Mouse (Mus musculus): ENCODE data around the gene Mettl9. TPM values are rescaled to one million over a fixed set of nuclear protein-coding genes. Genes with fewer than 3 reads are reported as not detected.
"Not testable (repeated sequence)": the region's sequence is repeated elsewhere in the genome, so short reads cannot be mapped to it uniquely, and the experiment has no call there.

Gene Mettl9
- polyA plus RNA-seq, 1 experiment from 2014 or later = 203 TPM

DNA sequence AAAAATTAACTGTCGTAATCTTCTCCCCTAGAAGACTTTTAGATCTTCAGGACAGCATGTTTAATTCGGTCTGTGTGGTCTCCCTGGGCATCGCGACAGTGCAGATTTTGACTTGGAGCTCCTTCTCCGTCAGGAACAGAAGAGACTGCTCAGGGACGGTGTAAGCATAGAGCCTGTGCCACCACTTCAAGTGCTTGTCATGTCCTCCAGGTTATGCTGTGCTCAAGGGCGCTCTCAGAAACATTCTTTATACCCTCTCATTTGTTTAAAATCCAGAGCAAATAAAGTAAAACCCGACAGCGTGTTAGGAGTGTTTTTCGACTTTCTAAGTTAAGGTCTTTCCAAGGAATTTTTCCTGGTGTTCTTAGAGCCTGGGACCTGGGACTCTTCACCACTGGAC is 19.8 kb upstream of the Mettl9 start:
- ATAC-seq (ENCODE audit: low FRiP score, low TSS enrichment) = no peak
- H3K36me3 ChIP-seq (ENCODE audit: control insufficient read depth, insufficient read depth, low read length) = no peaks in the 10 kb centered on the region
- H3K4me3 ChIP-seq (ENCODE audit: low read length) = no peak overlapping the region
- WGBS = 88% methylated on average over 10 of the region's 10 CpGs
- no peaks in the 10 kb centered on the region for H3K4me1 ChIP-seq (ENCODE audit: control insufficient read depth, insufficient read depth, low read length)
- no peaks in the 10 kb centered on the region for H3K27me3 ChIP-seq (ENCODE audit: control insufficient read depth, insufficient read depth, low read length)
- no peak overlapping the region for H3K27ac ChIP-seq (ENCODE audit: low read depth, low read length)
- no peaks in the 10 kb centered on the region for H3K9me3 ChIP-seq (ENCODE audit: control insufficient read depth, low read length)
- no peak overlapping the region for H3K9ac ChIP-seq (ENCODE audit: low read depth, low read length)
- H3K4me2 ChIP-seq (replicated peaks; ENCODE audit: low read depth, low read length) = no peak overlapping the region

DNA sequence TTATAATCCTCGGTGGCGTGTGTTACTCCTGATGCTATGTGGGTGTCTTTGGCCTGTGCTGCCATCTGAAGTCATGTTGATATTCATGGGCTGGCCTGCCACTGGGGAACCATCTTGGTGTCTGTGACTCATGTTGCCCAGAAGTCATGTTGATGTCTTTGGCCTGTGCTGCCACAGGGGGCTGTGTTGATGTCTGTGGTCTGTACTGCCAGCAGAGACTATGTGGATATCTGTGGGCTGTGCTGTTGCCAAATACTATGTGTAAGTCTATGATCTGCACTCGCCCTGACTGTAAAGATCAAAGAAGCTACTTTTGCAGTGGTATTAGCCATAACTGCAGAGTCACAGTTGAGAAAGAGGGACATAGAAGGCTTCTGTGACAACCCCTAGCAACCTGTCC is 15.5 kb upstream of the Mettl9 start:
- WGBS = 87% methylated on average over 3 of the region's 3 CpGs

GRCm38 (mm10) chr7:121020277-121020676 is 14.0 kb upstream of the Mettl9 start:
- Histone ChIP-seq H3K27me3 (ENCODE audit: control insufficient read depth, insufficient read depth, low read length) (no peaks in the 10 kb centered on the region), H3K4me3 (ENCODE audit: low read length) (no peak overlapping the region), H3K9me3 (ENCODE audit: control insufficient read depth, low read length) (no peaks in the 10 kb centered on the region), H3K27ac (ENCODE audit: low read depth, low read length) (no peak overlapping the region), H3K4me2 (replicated peaks; ENCODE audit: low read depth, low read length) (no peak overlapping the region), H3K36me3 (ENCODE audit: control insufficient read depth, insufficient read depth, low read length) (no peaks in the 10 kb centered on the region), H3K4me1 (ENCODE audit: control insufficient read depth, insufficient read depth, low read length) (no peaks in the 10 kb centered on the region), H3K9ac (ENCODE audit: low read depth, low read length) (no peak overlapping the region)
- ATAC-seq (ENCODE audit: low FRiP score, low TSS enrichment) = no peak
- 41% methylated on average over 8 of the region's 8 CpGs for WGBS

More for the DNA sequence above, 15.5 kb upstream of the Mettl9 start:
- Histone ChIP-seq H3K4me2 (replicated peaks; ENCODE audit: low read depth, low read length) (no peak overlapping the region), H3K27me3 (ENCODE audit: control insufficient read depth, insufficient read depth, low read length) (no peaks in the 10 kb centered on the region), H3K27ac (ENCODE audit: low read depth, low read length) (no peak overlapping the region), H3K9me3 (ENCODE audit: control insufficient read depth, low read length) (no peaks in the 10 kb centered on the region), H3K4me1 (ENCODE audit: control insufficient read depth, insufficient read depth, low read length) (no peaks in the 10 kb centered on the region), H3K4me3 (ENCODE audit: low read length) (no peak overlapping the region), H3K9ac (ENCODE audit: low read depth, low read length) (no peak overlapping the region), H3K36me3 (ENCODE audit: control insufficient read depth, insufficient read depth, low read length) (no peaks in the 10 kb centered on the region)
- no peak for ATAC-seq (ENCODE audit: low FRiP score, low TSS enrichment)

- H3K36me3 ChIP-seq (ENCODE audit: control insufficient read depth, insufficient read depth, low read length) = no peaks in the 10 kb centered on the region
- no peak overlapping the region for H3K4me3 ChIP-seq (ENCODE audit: low read length)
- H3K27me3 ChIP-seq (ENCODE audit: control insufficient read depth, insufficient read depth, low read length) = peaks cover 2% of the 10 kb centered on the region; the same call in 1 of the 2 replicates
- H3K4me1 ChIP-seq (ENCODE audit: control insufficient read depth, insufficient read depth, low read length) = no peaks in the 10 kb centered on the region
- ATAC-seq (ENCODE audit: low FRiP score, low TSS enrichment) = no peak
- H3K9ac ChIP-seq (ENCODE audit: low read depth, low read length) = no peak overlapping the region
- H3K9me3 ChIP-seq (ENCODE audit: control insufficient read depth, low read length) = no peaks in the 10 kb centered on the region
- no peak overlapping the region for H3K27ac ChIP-seq (ENCODE audit: low read depth, low read length)
- 67% methylated on average over 6 of the region's 6 CpGs for whole genome bisulfite sequencing
- H3K4me2 ChIP-seq (replicated peaks; ENCODE audit: low read depth, low read length) = no peak overlapping the region
Observed at GRCm38 (mm10) chr7:121025221-121026008, 8.8 kb upstream of the Mettl9 start.

DNA sequence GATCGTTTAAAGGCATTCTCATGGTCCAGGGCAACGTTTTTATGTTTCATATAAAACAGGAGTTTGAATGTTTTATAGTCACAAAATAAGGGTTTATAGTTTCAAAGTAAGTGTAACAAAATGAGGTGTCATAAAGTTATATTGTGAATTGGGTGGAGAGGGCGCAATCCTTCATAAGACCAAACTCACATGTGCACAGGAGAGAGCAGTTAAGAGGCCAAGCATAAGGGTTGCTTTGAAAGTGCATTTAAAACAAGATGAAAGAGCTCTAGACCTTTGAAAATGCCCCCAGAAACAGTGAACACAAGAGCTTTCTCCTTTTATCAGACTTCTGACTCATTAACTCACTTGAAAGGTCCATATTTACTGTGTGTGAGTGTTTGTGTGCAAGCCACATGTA is 7.9 kb upstream of the Mettl9 start:
- no peak for ATAC-seq (ENCODE audit: low FRiP score, low TSS enrichment)
- no peak overlapping the region for H3K4me3 ChIP-seq (ENCODE audit: low read length)
- H3K4me2 ChIP-seq (replicated peaks; ENCODE audit: low read depth, low read length) = no peak overlapping the region
- H3K4me1 ChIP-seq (ENCODE audit: control insufficient read depth, insufficient read depth, low read length) = no peaks in the 10 kb centered on the region
- no peaks in the 10 kb centered on the region for H3K9me3 ChIP-seq (ENCODE audit: control insufficient read depth, low read length)
- no peaks in the 10 kb centered on the region for H3K36me3 ChIP-seq (ENCODE audit: control insufficient read depth, insufficient read depth, low read length)
- no peak overlapping the region for H3K9ac ChIP-seq (ENCODE audit: low read depth, low read length)
- peaks cover 4% of the 10 kb centered on the region; the same call in 1 of the 2 replicates for H3K27me3 ChIP-seq (ENCODE audit: control insufficient read depth, insufficient read depth, low read length)
- no peak overlapping the region for H3K27ac ChIP-seq (ENCODE audit: low read depth, low read length)
- WGBS = 40% methylated on average over 3 of the region's 3 CpGs

- not testable (repeated sequence) for H3K9me3 ChIP-seq (ENCODE audit: control insufficient read depth, low read length); H3K4me3 ChIP-seq (ENCODE audit: low read length); H3K27ac ChIP-seq (ENCODE audit: low read depth, low read length); ATAC-seq (ENCODE audit: low FRiP score, low TSS enrichment); H3K4me1 ChIP-seq (ENCODE audit: control insufficient read depth, insufficient read depth, low read length); H3K27me3 ChIP-seq (ENCODE audit: control insufficient read depth, insufficient read depth, low read length); H3K4me2 ChIP-seq (replicated peaks; ENCODE audit: low read depth, low read length); H3K9ac ChIP-seq (ENCODE audit: low read depth, low read length); H3K36me3 ChIP-seq (ENCODE audit: control insufficient read depth, insufficient read depth, low read length)
Observed at GRCm38 (mm10) chr7:121029947-121030346, 4.3 kb upstream of the Mettl9 start.

GRCm38 (mm10) chr7:121034701-121035141 is 476 bp downstream of the Mettl9 start:
- Histone ChIP-seq H3K27ac (ENCODE audit: low read depth, low read length) (peak overlapping the region; percentile 98), H3K4me3 (ENCODE audit: low read length) (peak overlapping the region; percentile 98), H3K27me3 (ENCODE audit: control insufficient read depth, insufficient read depth, low read length) (peaks cover 4% of the 10 kb centered on the region), H3K9me3 (ENCODE audit: control insufficient read depth, low read length) (no peaks in the 10 kb centered on the region), H3K36me3 (ENCODE audit: control insufficient read depth, insufficient read depth, low read length) (no peaks in the 10 kb centered on the region), H3K4me2 (replicated peaks; ENCODE audit: low read depth, low read length) (peak overlapping the region; percentile 68), H3K4me1 (ENCODE audit: control insufficient read depth, insufficient read depth, low read length) (peaks cover 24% of the 10 kb centered on the region; the same call in 1 of the 2 replicates), H3K9ac (ENCODE audit: low read depth, low read length) (peak overlapping the region; percentile 100)
- peak; percentile 78 for ATAC-seq (ENCODE audit: low FRiP score, low TSS enrichment)
- WGBS = under 1% methylated on average over 57 of the region's 63 CpGs

GRCm38 (mm10) chr7:121035161-121035721 is 996 bp downstream of the Mettl9 start:
- under 1% methylated on average over 24 of the region's 24 CpGs for WGBS
- Histone ChIP-seq H3K4me3 (ENCODE audit: low read length) (peak overlapping the region; percentile 98), H3K9ac (ENCODE audit: low read depth, low read length) (peak overlapping the region; percentile 100), H3K9me3 (ENCODE audit: control insufficient read depth, low read length) (no peaks in the 10 kb centered on the region), H3K36me3 (ENCODE audit: control insufficient read depth, insufficient read depth, low read length) (no peaks in the 10 kb centered on the region), H3K4me2 (replicated peaks; ENCODE audit: low read depth, low read length) (peak overlapping the region; percentile 68), H3K27me3 (ENCODE audit: control insufficient read depth, insufficient read depth, low read length) (peaks cover 3% of the 10 kb centered on the region), H3K27ac (ENCODE audit: low read depth, low read length) (peak overlapping the region; percentile 98), H3K4me1 (ENCODE audit: control insufficient read depth, insufficient read depth, low read length) (peaks cover 24% of the 10 kb centered on the region; the same call in 1 of the 2 replicates)
- peak; percentile 50 for ATAC-seq (ENCODE audit: low FRiP score, low TSS enrichment)

DNA sequence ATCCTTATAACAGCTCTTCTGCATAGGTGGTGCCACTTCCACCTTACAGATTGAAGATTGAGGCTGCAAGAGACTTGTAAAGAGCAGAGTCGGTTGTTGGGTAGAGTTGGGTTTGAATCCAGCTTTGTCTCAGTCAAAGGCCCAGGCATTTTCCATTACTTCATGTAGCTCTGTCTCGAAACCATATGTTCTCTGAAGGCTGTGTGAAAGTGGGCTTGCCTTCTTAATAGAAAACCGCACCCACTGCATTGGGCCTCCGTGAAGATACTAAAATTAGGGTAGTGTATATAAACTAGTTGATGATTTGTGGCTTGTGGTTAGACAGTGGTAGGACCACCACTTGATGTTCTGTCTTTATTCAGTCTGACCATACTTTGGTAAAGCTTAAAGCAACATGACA is 6.3 kb downstream of the Mettl9 start:
- H3K9me3 ChIP-seq (ENCODE audit: control insufficient read depth, low read length) = no peaks in the 10 kb centered on the region; the same call in 1 of the 2 replicates
- no peak for ATAC-seq (ENCODE audit: low FRiP score, low TSS enrichment)
- WGBS = 83% methylated on average over 4 of the region's 4 CpGs
- no peak overlapping the region for H3K4me2 ChIP-seq (replicated peaks; ENCODE audit: low read depth, low read length)
- H3K27ac ChIP-seq (ENCODE audit: low read depth, low read length) = no peak overlapping the region
- no peak overlapping the region for H3K4me3 ChIP-seq (ENCODE audit: low read length)
- peaks cover 27% of the 10 kb centered on the region for H3K4me1 ChIP-seq (ENCODE audit: control insufficient read depth, insufficient read depth, low read length)
- no peaks in the 10 kb centered on the region for H3K36me3 ChIP-seq (ENCODE audit: control insufficient read depth, insufficient read depth, low read length)
- H3K9ac ChIP-seq (ENCODE audit: low read depth, low read length) = no peak overlapping the region
- no peaks in the 10 kb centered on the region for H3K27me3 ChIP-seq (ENCODE audit: control insufficient read depth, insufficient read depth, low read length)

Data from kidney, embryonic 14.5 days (tissue).